Mouse (Mus musculus) limb, embryonic 11.5 days (tissue): ENCODE measurements around the gene Rabl3. TPM values are rescaled to one million over a fixed set of nuclear protein-coding genes. Genes with fewer than 3 reads are reported as not detected.

Experiments
- ATAC-seq: fragments of 200-750 bp; cut with Nextera tagmentation; 2 replicates; pipeline ENCODE4 v1.8.0; 2017; ENCODE audit warnings: low read depth; ENCODE audit not compliant: insufficient number of reproducible peaks, low FRiP score, low TSS enrichment
- DNase-seq: peaks from one replicate; pipeline ENCODE4 v3.0.0-alpha.2; 2015; ENCODE audit warnings: low spot score
- H3K27ac ChIP-seq: fragments of 300-500 bp; sonication (generic); replicated peaks from 2 replicates; pipeline ENCODE4 v1.5.1; 2014; ENCODE audit warnings: low read depth, mild to moderate bottlenecking, low read length
- H3K27me3 ChIP-seq: fragments of 300-500 bp; sonication (generic); 2 replicates; pipeline ENCODE4 v1.6.1; 2014; ENCODE audit warnings: mild to moderate bottlenecking, low read length, mixed read lengths; ENCODE audit not compliant: control insufficient read depth, insufficient read depth
- H3K36me3 ChIP-seq: fragments of 300-500 bp; sonication (generic); 2 replicates; pipeline ENCODE4 v1.6.1; 2014; ENCODE audit warnings: mild to moderate bottlenecking, low read length, moderate library complexity, mixed read lengths; ENCODE audit not compliant: control insufficient read depth, insufficient read depth
- H3K4me1 ChIP-seq: fragments of 300-500 bp; sonication (generic); 2 replicates; pipeline ENCODE4 v1.6.1; 2014; ENCODE audit warnings: low read length, mixed read lengths; ENCODE audit not compliant: control insufficient read depth, insufficient read depth
- H3K4me2 ChIP-seq: fragments of 300-500 bp; sonication (generic); 2 replicates; pipeline ENCODE4 v1.6.1; 2014; ENCODE audit warnings: low read depth, mild to moderate bottlenecking, moderate library complexity; ENCODE audit not compliant: severe bottlenecking
- H3K4me3 ChIP-seq: fragments of 300-500 bp; sonication (generic); 2 replicates; pipeline ENCODE4 v1.5.1; 2014; ENCODE audit warnings: low read depth, low read length
- H3K9ac ChIP-seq: fragments of 300-500 bp; sonication (generic); 2 replicates; pipeline ENCODE4 v1.6.1; 2014; ENCODE audit warnings: mild to moderate bottlenecking, low read length
- H3K9me3 ChIP-seq: fragments of 300-500 bp; sonication (generic); 2 replicates; pipeline ENCODE4 v1.6.1; 2016; ENCODE audit warnings: low read length; ENCODE audit not compliant: control insufficient read depth
- WGBS: fragments of 180-500 bp; shearing (Covaris S2); extraction: QIAGEN DNeasy Blood & Tissue Kit; methylation state at CpG from one replicate; pipeline ENCODE4 v1.1.7; 2014; 5-methylcytosine and 5-hydroxymethylcytosine counted together
- polyA plus RNA-seq: library from polyadenylated mRNA; unstranded; fragments of >200 nt; fragmentation: Nextera tagmentation; extraction: Ambion mirVana; gene quantifications from 2 replicates; pipeline ENCODE4 v1.2.1, GENCODE M21; 2014

Rabl3 gene
- polyA plus RNA-seq, 1 experiment from 2014 or later, result 42.9 TPM

GRCm38 (mm10) chr16:37562414-37562813 is 22.7 kb downstream of the Rabl3 start:
- ATAC-seq, result no peak
- H3K27ac ChIP-seq, result no peak overlapping the region
- WGBS, result 89% methylated on average over 6 of the region's 6 CpGs

GRCm38 (mm10) chr16:37562961-37563360 is 23.3 kb downstream of the Rabl3 start:
- H3K27ac ChIP-seq, result no peak overlapping the region
- no peak overlapping the region for H3K4me2 ChIP-seq
- no peak for DNase-seq
- peaks cover 4% of the 10 kb centered on the region; the same call in 1 of the 2 replicates for H3K36me3 ChIP-seq
- no peak overlapping the region for H3K9ac ChIP-seq
- peaks cover 2% of the 10 kb centered on the region; the same call in 1 of the 2 replicates for H3K9me3 ChIP-seq
- H3K4me3 ChIP-seq, result no peak overlapping the region
- WGBS, result 87% methylated on average over 5 of the region's 5 CpGs
- ATAC-seq, result no peak
- no peaks in the 10 kb centered on the region for H3K27me3 ChIP-seq
- H3K4me1 ChIP-seq, result no peaks in the 10 kb centered on the region

More at GRCm38 (mm10) chr16:37562414-37562813, 22.7 kb downstream of the Rabl3 start:
- no peaks in the 10 kb centered on the region for H3K4me1 ChIP-seq
- no peak overlapping the region for H3K4me2 ChIP-seq
- H3K36me3 ChIP-seq, result peaks cover 4% of the 10 kb centered on the region; the same call in 1 of the 2 replicates
- no peak overlapping the region for H3K9ac ChIP-seq
- DNase-seq, result no peak
- H3K9me3 ChIP-seq, result peaks cover 2% of the 10 kb centered on the region; the same call in 1 of the 2 replicates
- H3K27me3 ChIP-seq, result no peaks in the 10 kb centered on the region
- no peak overlapping the region for H3K4me3 ChIP-seq

- 85% methylated on average over 1 of the region's 1 CpGs for WGBS
- Histone ChIP-seq H3K9ac (no peak overlapping the region), H3K4me2 (no peak overlapping the region), H3K9me3 (no peaks in the 10 kb centered on the region), H3K27me3 (no peaks in the 10 kb centered on the region), H3K4me1 (no peaks in the 10 kb centered on the region), H3K27ac (no peak overlapping the region), H3K36me3 (no peaks in the 10 kb centered on the region), H3K4me3 (no peak overlapping the region)
- ATAC-seq, result no peak
- no peak for DNase-seq
Observed at GRCm38 (mm10) chr16:37565117-37565516, 25.4 kb downstream of the Rabl3 start.

GRCm38 (mm10) chr16:37566107-37566506 is 26.4 kb downstream of the Rabl3 start:
- Histone ChIP-seq H3K27me3 (no peaks in the 10 kb centered on the region), H3K9me3 (no peaks in the 10 kb centered on the region), H3K4me2 (no peak overlapping the region), H3K36me3 (no peaks in the 10 kb centered on the region), H3K4me3 (no peak overlapping the region), H3K27ac (no peak overlapping the region), H3K9ac (no peak overlapping the region), H3K4me1 (peaks cover under 1% of the 10 kb centered on the region; the same call in 1 of the 2 replicates)
- DNase-seq (no peak), ATAC-seq (no peak)
- 80% methylated on average over 6 of the region's 6 CpGs for WGBS

GRCm38 (mm10) chr16:37567113-37568050 is 27.7 kb downstream of the Rabl3 start:
- Histone ChIP-seq H3K9me3 (no peaks in the 10 kb centered on the region), H3K27me3 (no peaks in the 10 kb centered on the region), H3K4me2 (no peak overlapping the region), H3K27ac (no peak overlapping the region), H3K9ac (no peak overlapping the region), H3K4me1 (peaks cover 7% of the 10 kb centered on the region; the same call in 1 of the 2 replicates), H3K36me3 (no peaks in the 10 kb centered on the region), H3K4me3 (no peak overlapping the region)
- DNase-seq (no peak), ATAC-seq (no peak)
- WGBS, result 89% methylated on average over 12 of the region's 12 CpGs

- H3K4me1 ChIP-seq, result peaks cover 8% of the 10 kb centered on the region; the same call in 1 of the 2 replicates
- 37% methylated on average over 3 of the region's 3 CpGs for WGBS
- H3K9me3 ChIP-seq, result peaks cover 3% of the 10 kb centered on the region; the same call in 1 of the 2 replicates
- H3K36me3 ChIP-seq, result no peaks in the 10 kb centered on the region
- DNase-seq (no peak), ATAC-seq (no peak)
- no peak overlapping the region for H3K4me2 ChIP-seq
- H3K27ac ChIP-seq, result peak overlapping the region; percentile 38; the same call in 1 of the 2 replicates
- no peaks in the 10 kb centered on the region for H3K27me3 ChIP-seq
- H3K9ac ChIP-seq, result no peak overlapping the region
- H3K4me3 ChIP-seq, result no peak overlapping the region
Observed at GRCm38 (mm10) chr16:37571554-37571953, 31.9 kb downstream of the Rabl3 start.

- WGBS, result 39% methylated on average over 12 of the region's 12 CpGs
- Histone ChIP-seq H3K4me1 (peaks cover 8% of the 10 kb centered on the region; the same call in 1 of the 2 replicates), H3K27ac (0 out of 2 replicates have a peak overlapping the region, but pooled peaks have one; percentile 32), H3K4me2 (no peak overlapping the region; the same call in 1 of the 2 replicates), H3K36me3 (no peaks in the 10 kb centered on the region), H3K9ac (no peak overlapping the region), H3K4me3 (no peak overlapping the region), H3K27me3 (no peaks in the 10 kb centered on the region), H3K9me3 (peaks cover 3% of the 10 kb centered on the region; the same call in 1 of the 2 replicates)
- DNase-seq (peak; percentile 46), ATAC-seq (no peak)
Observed at GRCm38 (mm10) chr16:37572117-37572754, 32.6 kb downstream of the Rabl3 start.

GRCm38 (mm10) chr16:37573061-37573460 is 33.4 kb downstream of the Rabl3 start:
- Histone ChIP-seq H3K27ac (no peak overlapping the region), H3K4me2 (no peak overlapping the region), H3K9me3 (peaks cover 3% of the 10 kb centered on the region; the same call in 1 of the 2 replicates), H3K27me3 (no peaks in the 10 kb centered on the region), H3K4me3 (no peak overlapping the region), H3K4me1 (peaks cover 8% of the 10 kb centered on the region; the same call in 1 of the 2 replicates), H3K36me3 (no peaks in the 10 kb centered on the region), H3K9ac (no peak overlapping the region)
- 94% methylated on average over 5 of the region's 5 CpGs for WGBS
- ATAC-seq (no peak), DNase-seq (no peak)
